8 mouse cellular contexts compared by ENCODE assay signal in the genomic region with DNA sequence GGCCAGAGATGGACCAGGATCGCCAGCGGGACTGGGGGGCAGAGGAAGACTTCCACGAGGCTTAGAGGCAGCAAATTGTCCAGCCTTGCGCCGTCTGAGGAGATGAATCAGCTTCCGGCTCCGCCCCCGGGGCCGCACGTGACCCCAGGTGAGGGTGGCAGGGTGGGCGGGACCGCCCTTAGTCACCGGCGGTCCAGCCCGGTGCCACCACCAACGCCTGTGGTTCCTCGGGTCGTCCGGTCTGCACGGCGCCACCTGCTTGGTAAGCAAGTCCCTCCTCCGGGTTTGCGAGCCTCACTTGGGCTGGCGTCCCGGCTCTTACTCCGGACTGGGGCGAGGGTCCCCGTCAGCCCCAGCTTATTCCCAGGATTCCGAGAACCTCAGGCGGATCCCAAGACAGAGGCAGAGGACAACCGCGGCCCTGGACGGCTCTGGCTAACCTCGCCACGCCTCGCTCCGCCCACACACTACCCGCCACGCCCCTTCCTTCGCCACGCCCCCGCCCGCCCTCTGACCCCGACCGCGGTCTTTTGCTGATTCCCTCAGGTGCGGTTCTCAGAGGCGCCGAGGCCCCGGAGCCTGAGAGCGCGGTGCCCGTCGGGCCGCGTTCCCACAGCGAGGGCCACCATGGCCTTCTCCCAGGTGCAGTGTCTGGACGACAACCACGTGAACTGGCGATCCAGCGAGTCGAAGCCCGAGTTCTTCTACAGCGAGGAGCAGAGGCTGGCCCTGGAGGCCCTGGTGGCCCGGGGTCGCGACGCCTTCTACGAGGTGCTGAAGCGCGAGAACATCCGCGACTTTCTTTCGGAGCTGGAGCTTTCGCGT. TPM values are rescaled to one million over a fixed set of nuclear protein-coding genes. Genes with fewer than 3 reads are reported as not detected.
DNase-seq lines count a peak whose midpoint lies in the region.

A gene (plus strand): TSS at position 185 of the 825 bp plus-strand sequence.

- intact Hi-C loops in heart, postnatal 25 days (cut with DNase I): no loop called here

- WGBS in forebrain, embryonic 10.5 days: 1% methylated on average over 76 of the region's 76 CpGs
- 3% methylated on average over 76 of the region's 76 CpGs for WGBS in large intestine, adult 2 months

- peaks cover 51% of the 10 kb centered on the region for H3K27me3 ChIP-seq in forebrain, embryonic 10.5 days (ENCODE audit: poor library complexity, severe bottlenecking)
- no peaks in the 10 kb centered on the region for H3K27me3 ChIP-seq in splenic B cell, adult 2 months (ENCODE audit: control insufficient read depth, insufficient read depth, low read length, poor library complexity, severe bottlenecking)

- no peaks in the 10 kb centered on the region for H3K9me3 ChIP-seq in forebrain, embryonic 10.5 days

- H3K4me3 ChIP-seq in forebrain, embryonic 10.5 days: peak within 1 kb of the TSS; percentile 55

- DNase-seq in adrenal gland, postnatal 14 days: peak; percentile 83
- peak; percentile 79 for DNase-seq in forebrain, embryonic 10.5 days (ENCODE audit: extremely low spot score, low spot score)
- DNase-seq in heart, postnatal 25 days (ENCODE audit: low spot score): peak; percentile 20
- DNase-seq in large intestine, adult 2 months (ENCODE audit: low read depth, low spot score): peak; percentile 73
- peak; percentile 63 for DNase-seq in mesoderm, embryonic 11.5 days (ENCODE audit: low read depth, low spot score)
- peak; percentile 85 for DNase-seq in splenic B cell, adult 2 months (ENCODE audit: low read depth, low spot score)
- no peak for DNase-seq in layer of hippocampus, adult 18-20 months (ENCODE audit: low spot score in 2 of 2)
- DNase-seq in cerebellum, postnatal 4 days (ENCODE audit: low spot score in 2 of 2): no peak

- H3K4me1 ChIP-seq in forebrain, embryonic 10.5 days: peaks cover 40% of the 10 kb centered on the region

- peak within 1 kb of the TSS; percentile 74 for H3K27ac ChIP-seq in forebrain, embryonic 10.5 days

- no peaks in the 10 kb centered on the region; the same call in 1 of the 2 replicates for H3K36me3 ChIP-seq in forebrain, embryonic 10.5 days (replicated peaks)
- H3K36me3 ChIP-seq in splenic B cell, adult 2 months (ENCODE audit: control insufficient read depth, insufficient read depth, low read length, poor library complexity, severe bottlenecking): no peaks in the 10 kb centered on the region

RNA-seq across cellular contexts. Expression of the gene that starts here (rescaled TPM):
- total RNA-seq in adrenal gland, postnatal 14 days (2021): 0.85 and 1.1 TPM in 2 replicates
- polyA plus RNA-seq in forebrain, embryonic 10.5 days (2016; fragmentation: Nextera tagmentation; extraction: Ambion mirVana): 1.5 and 1.9 TPM in 2 replicates
- under 1 TPM in 1 of 2 experiments, not detected in 1; 0.14 TPM for total RNA-seq in heart, postnatal 25 days (2021)
- polyA plus RNA-seq in large intestine, adult 2 months (2012; rRNA removed): 14.9 and 20.8 TPM in 2 replicates
- under 1 TPM in 1 of 2 experiments, not detected in 1; 0.07 TPM for total RNA-seq in layer of hippocampus, adult 18-20 months (2021)

Comparison
In these comparisons a context has a peak if more than half of its experiments do, and no peak if none do; other contexts are left out.
1. Peak in DNase-seq in heart, postnatal 25 days; RNA of the gene not detected or under 1 TPM.
2. DNase-seq: peak in adrenal gland, postnatal 14 days (single experiment), forebrain, embryonic 10.5 days (single experiment), large intestine, adult 2 months (single experiment), mesoderm, embryonic 11.5 days (single experiment) and splenic B cell, adult 2 months (single experiment); none in layer of hippocampus, adult 18-20 months (0 of 2) and cerebellum, postnatal 4 days (0 of 2).